Comparison of ENCODE assay signal across 8 mouse cellular contexts in genomic region chr4:126201514-126202302, GRCm38 (mm10). TPM values are rescaled to one million over a fixed set of nuclear protein-coding genes. Genes with fewer than 3 reads are reported as not detected.
DNase-seq lines count a peak whose midpoint lies in the region; ATAC-seq and TF ChIP-seq lines count a peak whose summit lies in the region.

No protein-coding gene starts in this region.

- no peaks in the 10 kb centered on the region for H3K9me3 ChIP-seq in forebrain, embryonic 15.5 days
- H3K9me3 ChIP-seq in intestine, embryonic 14.5 days (ENCODE audit: control insufficient read depth, low read length) = no peaks in the 10 kb centered on the region
- no peaks in the 10 kb centered on the region for H3K9me3 ChIP-seq in liver, embryonic 13.5 days (replicated peaks)

- no peaks in the 10 kb centered on the region for H3K36me3 ChIP-seq in forebrain, embryonic 15.5 days
- peaks cover 4% of the 10 kb centered on the region; the same call in 1 of the 2 replicates for H3K36me3 ChIP-seq in intestine, embryonic 14.5 days (ENCODE audit: control insufficient read depth, insufficient read depth, low read length)
- H3K36me3 ChIP-seq in liver, embryonic 13.5 days = peaks cover 28% of the 10 kb centered on the region

- H3K4me1 ChIP-seq in bone marrow macrophage, adult 2 months (ENCODE audit: control insufficient read depth, insufficient read depth, low read length) = peaks cover 39% of the 10 kb centered on the region
- H3K4me1 ChIP-seq in forebrain, embryonic 15.5 days = peaks cover 45% of the 10 kb centered on the region
- peaks cover 31% of the 10 kb centered on the region for H3K4me1 ChIP-seq in intestine, embryonic 14.5 days (replicated peaks; ENCODE audit: control insufficient read depth, insufficient read depth, low read length)
- H3K4me1 ChIP-seq in liver, embryonic 13.5 days (replicated peaks) = peaks cover 79% of the 10 kb centered on the region

- H3K4me3 ChIP-seq in bone marrow macrophage, adult 2 months (ENCODE audit: insufficient read depth, low read length) = peak overlapping the region; percentile 90
- H3K4me3 ChIP-seq in forebrain, embryonic 15.5 days = peak overlapping the region; percentile 94
- H3K4me3 ChIP-seq in intestine, embryonic 14.5 days (ENCODE audit: low read depth, low read length) = peak overlapping the region; percentile 92
- H3K4me3 ChIP-seq in liver, embryonic 13.5 days (replicated peaks) = peak overlapping the region; percentile 79

- peak overlapping the region; percentile 98 for H3K27ac ChIP-seq in bone marrow macrophage, adult 2 months (ENCODE audit: insufficient read depth, low read depth, low read length)
- H3K27ac ChIP-seq in forebrain, embryonic 15.5 days (replicated peaks) = peak overlapping the region; percentile 95
- H3K27ac ChIP-seq in intestine, embryonic 14.5 days (ENCODE audit: low read depth) = peak overlapping the region; percentile 98
- peak overlapping the region; percentile 94 for H3K27ac ChIP-seq in liver, embryonic 13.5 days

- H3K9ac ChIP-seq in forebrain, embryonic 15.5 days (replicated peaks) = peak overlapping the region; percentile 86
- peak overlapping the region; percentile 86 for H3K9ac ChIP-seq in intestine, embryonic 14.5 days (ENCODE audit: low read length)
- peak overlapping the region; percentile 88 for H3K9ac ChIP-seq in liver, embryonic 13.5 days

- no peak for TF ChIP-seq CTCF in bone marrow macrophage, adult 2 months (IDR thresholded peaks at IDR 0.05; ENCODE audit: low read depth, low read length)

- H3K4me2 ChIP-seq in forebrain, embryonic 15.5 days (replicated peaks) = peak overlapping the region; percentile 52
- H3K4me2 ChIP-seq in intestine, embryonic 14.5 days (ENCODE audit: low read length) = peak overlapping the region; percentile 88
- H3K4me2 ChIP-seq in liver, embryonic 13.5 days = peak overlapping the region; percentile 83

- no peak for TF ChIP-seq POLR2A in bone marrow macrophage, adult 2 months (IDR thresholded peaks at IDR 0.05; ENCODE audit: borderline replicate concordance, low read depth, low read length)

- no peaks in the 10 kb centered on the region for H3K27me3 ChIP-seq in forebrain, embryonic 15.5 days
- no peaks in the 10 kb centered on the region for H3K27me3 ChIP-seq in intestine, embryonic 14.5 days (replicated peaks; ENCODE audit: control insufficient read depth, insufficient read depth, low read length)
- no peaks in the 10 kb centered on the region for H3K27me3 ChIP-seq in liver, embryonic 13.5 days

- no peak for ATAC-seq in forebrain, embryonic 15.5 days (replicated peaks)
- no peak for ATAC-seq in intestine, embryonic 14.5 days (replicated peaks; ENCODE audit: low FRiP score, low TSS enrichment, low read depth)
- ATAC-seq in liver, embryonic 13.5 days (ENCODE audit: low read depth) = no peak
- ATAC-seq in monocyte, adult 5-6 weeks (replicated peaks; ENCODE audit: insufficient number of reproducible peaks, low FRiP score, low TSS enrichment, poor library complexity, severe bottlenecking) = 0 out of 2 replicates have a peak, but pooled peaks have one; percentile 7

- under 1% methylated on average over 28 of the region's 28 CpGs for WGBS in forebrain, embryonic 15.5 days
- under 1% methylated on average over 28 of the region's 28 CpGs for WGBS in intestine, embryonic 14.5 days
- WGBS in liver, embryonic 13.5 days (ENCODE audit: insufficient replicate concordance) = under 1% methylated on average over 28 of the region's 28 CpGs

- DNase-seq in layer of hippocampus, adult 11-12 months (ENCODE audit: low spot score) = peak; percentile 17
- DNase-seq in layer of hippocampus, adult 9-10 months (ENCODE audit: low spot score) = no peak
- DNase-seq in intestine, embryonic 14.5 days (ENCODE audit: low spot score) = peak; percentile 78
- DNase-seq in liver, embryonic 13.5 days = peak; percentile 48
- DNase-seq in thymus, postnatal 10 days (ENCODE audit: low spot score in 2 of 2) = peak; percentile 36 to 39

RNA-seq across cellular contexts. Expression of gene Thrap3, which starts 0.9 kb away (rescaled TPM):
- polyA plus RNA-seq in bone marrow macrophage, adult 2 months (2012; ENCODE audit: insufficient read depth, insufficient read length, missing spikeins) = 230 and 236 TPM in 2 replicates
- polyA plus RNA-seq in forebrain, embryonic 15.5 days (2015; fragmentation: Nextera tagmentation; extraction: Ambion mirVana) = 179 and 185 TPM in 2 replicates
- 206 TPM in 2 replicates for polyA plus RNA-seq in intestine, embryonic 14.5 days (2014; fragmentation: Nextera tagmentation; extraction: Ambion mirVana)
- 98.1 and 121 TPM in 2 replicates for polyA plus RNA-seq in liver, embryonic 13.5 days (2015; fragmentation: Nextera tagmentation; extraction: Ambion mirVana)
- total RNA-seq in monocyte, adult 5-6 weeks (2017) = 431 to 662 TPM (median 493 TPM) in 3 replicates

RNA-seq across cellular contexts. Expression of gene Sh3d21, which starts 38.4 kb away (rescaled TPM):
- polyA plus RNA-seq in bone marrow macrophage, adult 2 months (2012; ENCODE audit: insufficient read depth, insufficient read length, missing spikeins) = 1.3 and 2.0 TPM in 2 replicates
- 0.86 and 0.88 TPM in 2 replicates for polyA plus RNA-seq in forebrain, embryonic 15.5 days (2015; fragmentation: Nextera tagmentation; extraction: Ambion mirVana)
- polyA plus RNA-seq in intestine, embryonic 14.5 days (2014; fragmentation: Nextera tagmentation; extraction: Ambion mirVana) = 7.4 and 7.9 TPM in 2 replicates
- 0.82 and 1.3 TPM in 2 replicates for polyA plus RNA-seq in liver, embryonic 13.5 days (2015; fragmentation: Nextera tagmentation; extraction: Ambion mirVana)
- total RNA-seq in monocyte, adult 5-6 weeks (2017) = 0.19 to 1.3 TPM in 2 of 3 replicates, not detected in the other

RNA-seq across cellular contexts. Expression of gene Eva1b, which starts 54.2 kb away (rescaled TPM):
- polyA plus RNA-seq in bone marrow macrophage, adult 2 months (2012; ENCODE audit: insufficient read depth, insufficient read length, missing spikeins) = 20.7 and 23.1 TPM in 2 replicates
- 9.2 and 10.1 TPM in 2 replicates for polyA plus RNA-seq in forebrain, embryonic 15.5 days (2015; fragmentation: Nextera tagmentation; extraction: Ambion mirVana)
- 61.0 and 63.2 TPM in 2 replicates for polyA plus RNA-seq in intestine, embryonic 14.5 days (2014; fragmentation: Nextera tagmentation; extraction: Ambion mirVana)
- polyA plus RNA-seq in liver, embryonic 13.5 days (2015; fragmentation: Nextera tagmentation; extraction: Ambion mirVana) = 11.8 and 13.3 TPM in 2 replicates
- 1.2 to 2.6 TPM (median 2.5 TPM) in 3 replicates for total RNA-seq in monocyte, adult 5-6 weeks (2017)

RNA-seq across cellular contexts. Expression of gene Map7d1, which starts 54.4 kb away (rescaled TPM):
- 131 and 139 TPM in 2 replicates for polyA plus RNA-seq in bone marrow macrophage, adult 2 months (2012; ENCODE audit: insufficient read depth, insufficient read length, missing spikeins)
- polyA plus RNA-seq in forebrain, embryonic 15.5 days (2015; fragmentation: Nextera tagmentation; extraction: Ambion mirVana) = 76.8 and 79.6 TPM in 2 replicates
- 37.8 and 38.0 TPM in 2 replicates for polyA plus RNA-seq in intestine, embryonic 14.5 days (2014; fragmentation: Nextera tagmentation; extraction: Ambion mirVana)
- 6.6 and 7.3 TPM in 2 replicates for polyA plus RNA-seq in liver, embryonic 13.5 days (2015; fragmentation: Nextera tagmentation; extraction: Ambion mirVana)
- 103 to 151 TPM (median 107 TPM) in 3 replicates for total RNA-seq in monocyte, adult 5-6 weeks (2017)
